Mouse (Mus musculus): Measurements from ENCODE around the gene Papola. TPM values are rescaled to one million over a fixed set of nuclear protein-coding genes. Genes with fewer than 3 reads are reported as not detected.
"Not testable (repeated sequence)": the region's sequence is repeated elsewhere in the genome, so short reads cannot be mapped to it uniquely, and the experiment has no call there.

Papola gene
- polyA plus RNA-seq, 1 experiment from 2014 or later = 228 TPM

GRCm38 (mm10) chr12:105840545-105840944 is 56.1 kb downstream of the Papola start:
- WGBS = 93% methylated on average over 8 of the region's 8 CpGs

GRCm38 (mm10) chr12:105843243-105844005 is 58.9 kb downstream of the Papola start:
- Histone ChIP-seq H3K27me3 (ENCODE audit: control insufficient read depth, insufficient read depth, low read length) (no peaks in the 10 kb centered on the region), H3K27ac (ENCODE audit: low read depth, low read length) (no peak overlapping the region), H3K36me3 (ENCODE audit: control insufficient read depth, insufficient read depth, low read length) (no peaks in the 10 kb centered on the region; the same call in none of the 2 replicates), H3K4me3 (ENCODE audit: low read depth, low read length) (no peak overlapping the region), H3K4me2 (ENCODE audit: low read depth) (no peak overlapping the region), H3K9me3 (ENCODE audit: control insufficient read depth, low read length) (no peaks in the 10 kb centered on the region), H3K9ac (ENCODE audit: low read length) (no peak overlapping the region), H3K4me1 (ENCODE audit: control insufficient read depth, insufficient read depth, low read length) (no peaks in the 10 kb centered on the region)
- 80% methylated on average over 12 of the region's 12 CpGs for WGBS
- no peak for DNase-seq (ENCODE audit: low spot score)
- ATAC-seq (ENCODE audit: insufficient read depth, low FRiP score, low TSS enrichment) = no peak

More at GRCm38 (mm10) chr12:105840545-105840944, 56.1 kb downstream of the Papola start:
- H3K9me3 ChIP-seq (ENCODE audit: control insufficient read depth, low read length); H3K27ac ChIP-seq (ENCODE audit: low read depth, low read length); H3K27me3 ChIP-seq (ENCODE audit: control insufficient read depth, insufficient read depth, low read length); H3K4me2 ChIP-seq (ENCODE audit: low read depth); H3K4me3 ChIP-seq (ENCODE audit: low read depth, low read length); H3K9ac ChIP-seq (ENCODE audit: low read length); H3K36me3 ChIP-seq (ENCODE audit: control insufficient read depth, insufficient read depth, low read length); ATAC-seq (ENCODE audit: insufficient read depth, low FRiP score, low TSS enrichment); DNase-seq (ENCODE audit: low spot score); H3K4me1 ChIP-seq (ENCODE audit: control insufficient read depth, insufficient read depth, low read length): not testable (repeated sequence)

DNA sequence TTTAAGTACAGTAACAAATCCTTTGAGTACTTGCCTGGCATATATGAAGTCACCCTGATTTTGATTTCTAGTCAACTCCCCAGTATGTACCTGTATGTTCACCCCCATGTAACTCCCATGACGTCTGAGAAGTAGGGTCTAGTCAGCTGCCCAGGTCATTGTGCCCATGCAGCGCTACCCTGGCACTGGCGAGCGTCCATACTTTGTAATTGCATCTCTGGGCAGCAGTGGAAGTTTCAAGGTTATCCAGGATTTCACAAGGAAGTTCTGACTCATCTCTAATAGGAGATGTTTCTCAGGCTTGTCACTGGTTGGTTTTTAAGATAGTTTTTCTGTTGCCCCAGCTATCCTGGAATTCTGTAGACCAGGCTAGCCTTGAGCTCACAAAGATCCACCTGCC is 59.9 kb downstream of the Papola start:
- ATAC-seq (ENCODE audit: insufficient read depth, low FRiP score, low TSS enrichment) = no peak
- no peak for DNase-seq (ENCODE audit: low spot score)
- Histone ChIP-seq H3K9ac (ENCODE audit: low read length) (no peak overlapping the region), H3K9me3 (ENCODE audit: control insufficient read depth, low read length) (no peaks in the 10 kb centered on the region), H3K27ac (ENCODE audit: low read depth, low read length) (no peak overlapping the region), H3K27me3 (ENCODE audit: control insufficient read depth, insufficient read depth, low read length) (no peaks in the 10 kb centered on the region), H3K36me3 (ENCODE audit: control insufficient read depth, insufficient read depth, low read length) (no peaks in the 10 kb centered on the region; the same call in 1 of the 2 replicates), H3K4me1 (ENCODE audit: control insufficient read depth, insufficient read depth, low read length) (no peaks in the 10 kb centered on the region), H3K4me3 (ENCODE audit: low read depth, low read length) (no peak overlapping the region), H3K4me2 (ENCODE audit: low read depth) (no peak overlapping the region)
- 92% methylated on average over 4 of the region's 4 CpGs for WGBS

GRCm38 (mm10) chr12:105849102-105849501 is 64.6 kb downstream of the Papola start:
- H3K4me2 ChIP-seq (ENCODE audit: low read depth) = no peak overlapping the region
- H3K4me3 ChIP-seq (ENCODE audit: low read depth, low read length) = no peak overlapping the region
- H3K4me1 ChIP-seq (ENCODE audit: control insufficient read depth, insufficient read depth, low read length) = no peaks in the 10 kb centered on the region
- DNase-seq (ENCODE audit: low spot score) (no peak), ATAC-seq (ENCODE audit: insufficient read depth, low FRiP score, low TSS enrichment) (no peak)
- H3K36me3 ChIP-seq (ENCODE audit: control insufficient read depth, insufficient read depth, low read length) = no peaks in the 10 kb centered on the region
- no peaks in the 10 kb centered on the region for H3K9me3 ChIP-seq (ENCODE audit: control insufficient read depth, low read length)
- H3K9ac ChIP-seq (ENCODE audit: low read length) = no peak overlapping the region
- H3K27me3 ChIP-seq (ENCODE audit: control insufficient read depth, insufficient read depth, low read length) = no peaks in the 10 kb centered on the region
- WGBS = 45% methylated on average over 8 of the region's 8 CpGs
- H3K27ac ChIP-seq (ENCODE audit: low read depth, low read length) = no peak overlapping the region

DNA sequence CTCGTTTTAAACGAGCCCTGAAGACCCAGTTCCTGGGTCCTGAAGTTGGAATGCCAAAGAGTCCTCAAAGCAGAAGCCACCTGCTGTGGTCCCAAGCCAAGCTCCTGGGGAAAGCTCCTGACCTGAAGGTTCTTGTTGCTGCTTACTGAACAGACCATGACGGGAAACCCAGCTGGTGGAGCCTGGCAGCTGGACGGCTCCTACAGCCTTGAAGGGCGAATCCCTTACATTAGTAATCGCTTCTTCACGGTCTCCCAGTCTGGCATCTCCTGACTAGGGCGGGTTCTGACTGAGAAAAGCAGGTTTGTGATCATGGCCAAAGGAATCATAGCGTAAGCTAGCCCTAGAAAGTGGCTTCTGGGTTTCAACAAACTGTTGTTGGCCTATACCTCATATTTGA is 66.2 kb downstream of the Papola start:
- H3K27me3 ChIP-seq (ENCODE audit: control insufficient read depth, insufficient read depth, low read length) = no peaks in the 10 kb centered on the region
- no peak overlapping the region for H3K4me2 ChIP-seq (ENCODE audit: low read depth)
- no peak overlapping the region for H3K4me3 ChIP-seq (ENCODE audit: low read depth, low read length)
- no peak overlapping the region for H3K9ac ChIP-seq (ENCODE audit: low read length)
- no peak overlapping the region for H3K27ac ChIP-seq (ENCODE audit: low read depth, low read length)
- H3K9me3 ChIP-seq (ENCODE audit: control insufficient read depth, low read length) = no peaks in the 10 kb centered on the region
- DNase-seq (ENCODE audit: low spot score) = peak; percentile 40
- no peak for ATAC-seq (ENCODE audit: insufficient read depth, low FRiP score, low TSS enrichment)
- 72% methylated on average over 9 of the region's 9 CpGs for WGBS
- H3K4me1 ChIP-seq (ENCODE audit: control insufficient read depth, insufficient read depth, low read length) = no peaks in the 10 kb centered on the region
- no peaks in the 10 kb centered on the region for H3K36me3 ChIP-seq (ENCODE audit: control insufficient read depth, insufficient read depth, low read length)

DNA sequence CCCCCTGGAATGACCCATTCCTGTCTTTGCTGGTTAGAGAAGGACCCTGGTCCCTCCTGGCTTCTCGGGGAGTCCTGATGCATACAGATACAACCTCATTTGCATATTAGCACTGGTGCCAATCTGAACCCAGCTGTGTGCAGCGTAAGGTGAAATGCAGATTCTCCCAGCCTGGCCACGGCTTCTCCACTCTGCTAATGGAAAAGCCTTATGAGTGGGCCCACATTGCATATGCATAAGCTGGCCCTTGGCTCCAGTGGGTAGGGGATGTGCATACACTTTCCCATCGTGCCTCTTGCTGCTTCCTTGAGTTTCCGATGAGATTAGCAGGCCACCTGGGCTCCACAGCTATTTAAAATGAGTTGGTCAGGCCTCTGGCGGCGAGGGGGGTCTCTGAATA is 68.3 kb downstream of the Papola start:
- 0 out of 2 replicates have a peak, but pooled peaks cover 2% of the 10 kb centered on the region for H3K4me1 ChIP-seq (ENCODE audit: control insufficient read depth, insufficient read depth, low read length)
- ATAC-seq (ENCODE audit: insufficient read depth, low FRiP score, low TSS enrichment) (peak; percentile 21; the same call in 1 of the 2 replicates), DNase-seq (ENCODE audit: low spot score) (no peak)
- no peak overlapping the region for H3K27ac ChIP-seq (ENCODE audit: low read depth, low read length)
- H3K36me3 ChIP-seq (ENCODE audit: control insufficient read depth, insufficient read depth, low read length) = no peaks in the 10 kb centered on the region
- 59% methylated on average over 7 of the region's 7 CpGs for WGBS
- H3K9me3 ChIP-seq (ENCODE audit: control insufficient read depth, low read length) = no peaks in the 10 kb centered on the region
- no peak overlapping the region for H3K9ac ChIP-seq (ENCODE audit: low read length)
- H3K4me3 ChIP-seq (ENCODE audit: low read depth, low read length) = no peak overlapping the region
- no peak overlapping the region for H3K4me2 ChIP-seq (ENCODE audit: low read depth)
- H3K27me3 ChIP-seq (ENCODE audit: control insufficient read depth, insufficient read depth, low read length) = no peaks in the 10 kb centered on the region

GRCm38 (mm10) chr12:105854639-105855038 is 70.1 kb downstream of the Papola start:
- WGBS = 35% methylated on average over 6 of the region's 6 CpGs
- Histone ChIP-seq H3K27ac (ENCODE audit: low read depth, low read length) (no peak overlapping the region), H3K4me2 (ENCODE audit: low read depth) (no peak overlapping the region), H3K4me1 (ENCODE audit: control insufficient read depth, insufficient read depth, low read length) (0 out of 2 replicates have a peak, but pooled peaks cover 2% of the 10 kb centered on the region), H3K36me3 (ENCODE audit: control insufficient read depth, insufficient read depth, low read length) (no peaks in the 10 kb centered on the region), H3K9me3 (ENCODE audit: control insufficient read depth, low read length) (no peaks in the 10 kb centered on the region), H3K9ac (ENCODE audit: low read length) (no peak overlapping the region), H3K27me3 (ENCODE audit: control insufficient read depth, insufficient read depth, low read length) (no peaks in the 10 kb centered on the region), H3K4me3 (ENCODE audit: low read depth, low read length) (no peak overlapping the region)
- no peak for ATAC-seq (ENCODE audit: insufficient read depth, low FRiP score, low TSS enrichment)
- DNase-seq (ENCODE audit: low spot score) = no peak

- H3K36me3 ChIP-seq (ENCODE audit: control insufficient read depth, insufficient read depth, low read length) = no peaks in the 10 kb centered on the region
- no peak overlapping the region for H3K27ac ChIP-seq (ENCODE audit: low read depth, low read length)
- no peak for ATAC-seq (ENCODE audit: insufficient read depth, low FRiP score, low TSS enrichment)
- no peak for DNase-seq (ENCODE audit: low spot score)
- H3K4me1 ChIP-seq (ENCODE audit: control insufficient read depth, insufficient read depth, low read length) = 0 out of 2 replicates have a peak, but pooled peaks cover 2% of the 10 kb centered on the region
- H3K9me3 ChIP-seq (ENCODE audit: control insufficient read depth, low read length) = no peaks in the 10 kb centered on the region
- H3K9ac ChIP-seq (ENCODE audit: low read length) = no peak overlapping the region
- H3K27me3 ChIP-seq (ENCODE audit: control insufficient read depth, insufficient read depth, low read length) = no peaks in the 10 kb centered on the region
- 78% methylated on average over 5 of the region's 5 CpGs for WGBS
- no peak overlapping the region for H3K4me3 ChIP-seq (ENCODE audit: low read depth, low read length)
- H3K4me2 ChIP-seq (ENCODE audit: low read depth) = no peak overlapping the region
These were observed 73.6 kb downstream of the Papola start for GRCm38 (mm10) chr12:105857902-105858640.

Data from neural tube, embryonic 11.5 days (tissue).